Mouse (Mus musculus) intestine, embryonic 14.5 days (tissue): ENCODE data around the gene Siae. TPM values are rescaled to one million over a fixed set of nuclear protein-coding genes. Genes with fewer than 3 reads are reported as not detected.

Source experiments
- ATAC-seq: fragments of 200-750 bp; cut with Nextera tagmentation; replicated peaks from 2 replicates; pipeline ENCODE4 v1.8.0; 2017; ENCODE audit warnings: low read depth, moderate number of reproducible peaks, moderate TSS enrichment, moderate library complexity; ENCODE audit not compliant: low FRiP score, low TSS enrichment
- DNase-seq: peaks from one replicate; pipeline ENCODE4 v3.0.0-alpha.2; 2018; ENCODE audit warnings: low spot score
- H3K27ac ChIP-seq: fragments of 300-500 bp; sonication (generic); 2 replicates; pipeline ENCODE4 v1.5.1; 2014; ENCODE audit warnings: low read depth, mild to moderate bottlenecking, control low read depth
- H3K27me3 ChIP-seq: fragments of 300-500 bp; sonication (generic); replicated peaks from 2 replicates; pipeline ENCODE4 v1.6.1; 2014; ENCODE audit warnings: low read length, control low read depth; ENCODE audit not compliant: control insufficient read depth, insufficient read depth
- H3K36me3 ChIP-seq: fragments of 300-500 bp; sonication (generic); 2 replicates; pipeline ENCODE4 v1.6.1; 2014; ENCODE audit warnings: low read length, control low read depth; ENCODE audit not compliant: control insufficient read depth, insufficient read depth
- H3K4me1 ChIP-seq: fragments of 300-500 bp; sonication (generic); replicated peaks from 2 replicates; pipeline ENCODE4 v1.6.1; 2014; ENCODE audit warnings: low read length, control low read depth, mixed read lengths; ENCODE audit not compliant: control insufficient read depth, insufficient read depth
- H3K4me2 ChIP-seq: fragments of 300-500 bp; sonication (generic); 2 replicates; pipeline ENCODE4 v1.6.1; 2014; ENCODE audit warnings: low read length
- H3K4me3 ChIP-seq: fragments of 300-500 bp; sonication (generic); 2 replicates; pipeline ENCODE4 v1.5.1; 2014; ENCODE audit warnings: low read depth, low read length, control low read depth, mixed read lengths
- H3K9ac ChIP-seq: fragments of 300-500 bp; sonication (generic); 2 replicates; pipeline ENCODE4 v1.6.1; 2014; ENCODE audit warnings: mild to moderate bottlenecking, low read length
- H3K9me3 ChIP-seq: fragments of 300-500 bp; sonication (generic); 2 replicates; pipeline ENCODE4 v1.6.1; 2016; ENCODE audit warnings: low read length, control low read depth; ENCODE audit not compliant: control insufficient read depth
- WGBS: fragments of 180-500 bp; shearing (Covaris S2); extraction: QIAGEN DNeasy Blood & Tissue Kit; methylation state at CpG from one replicate; pipeline ENCODE4 v1.1.7; 2014; 5-methylcytosine and 5-hydroxymethylcytosine counted together
- polyA plus RNA-seq: library from polyadenylated mRNA; unstranded; fragments of >200 nt; fragmentation: Nextera tagmentation; extraction: Ambion mirVana; gene quantifications from 2 replicates; pipeline ENCODE4 v1.2.1, GENCODE M21; 2014

Gene Siae
- polyA plus RNA-seq, 1 experiment from 2014 or later = 12.2 TPM

DNA sequence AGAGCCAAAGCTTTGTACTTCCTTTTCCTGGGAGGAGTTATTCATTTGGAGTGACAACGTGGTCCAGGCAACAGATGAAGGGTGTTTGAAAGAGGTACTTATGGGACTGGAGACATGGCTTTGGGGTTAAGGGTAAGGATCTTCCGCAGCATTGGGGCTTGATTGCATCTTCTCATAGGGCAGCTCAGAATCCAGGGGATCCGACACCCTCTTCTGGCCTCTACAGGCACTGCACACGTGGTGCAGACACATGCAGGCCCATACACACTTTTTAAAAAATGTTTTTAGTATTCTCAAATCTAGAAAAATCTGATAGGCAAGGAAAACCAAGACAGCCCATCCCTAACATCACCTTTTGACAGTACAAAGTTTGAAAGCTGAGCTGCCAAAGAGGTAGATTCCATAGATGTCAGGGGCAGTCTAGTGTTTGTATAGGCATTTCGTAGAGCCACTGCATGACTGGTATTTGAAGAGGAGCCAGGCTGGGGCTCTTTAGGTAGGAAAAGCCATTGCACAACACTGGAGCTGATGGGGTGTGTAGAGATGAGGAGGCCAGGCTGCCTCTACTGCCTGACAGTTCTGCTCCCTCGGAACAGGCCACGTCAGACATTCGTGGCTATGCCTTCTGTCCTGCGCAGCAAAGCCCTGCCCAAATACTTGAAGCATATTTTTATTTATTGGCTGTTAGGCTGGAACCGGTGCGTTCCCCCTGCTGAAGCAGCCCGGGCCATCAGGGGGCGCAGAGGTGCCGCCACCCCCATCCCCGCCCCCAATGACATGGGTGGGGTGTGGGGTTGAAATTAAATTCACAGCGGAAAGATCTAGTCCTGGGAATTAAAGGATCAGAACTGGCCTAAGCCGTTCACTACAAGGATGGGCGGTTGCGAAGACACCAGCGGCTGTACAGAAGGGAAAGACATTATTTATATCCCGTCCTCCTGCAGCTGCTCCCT lies 28.8 kb upstream of the Siae start:
- Histone ChIP-seq H3K9me3 (peaks cover 3% of the 10 kb centered on the region; the same call in 1 of the 2 replicates), H3K4me1 (peaks cover 12% of the 10 kb centered on the region; the same call in 1 of the 2 replicates), H3K4me3 (no peak overlapping the region), H3K9ac (no peak overlapping the region), H3K27ac (no peak overlapping the region), H3K4me2 (peak overlapping the region; percentile 13; the same call in 1 of the 2 replicates), H3K36me3 (peaks cover 33% of the 10 kb centered on the region), H3K27me3 (peaks cover 53% of the 10 kb centered on the region)
- ATAC-seq = no peak
- 28% methylated on average over 21 of the region's 21 CpGs for WGBS
- DNase-seq = no peak

- Histone ChIP-seq H3K27me3 (peaks cover 56% of the 10 kb centered on the region), H3K9ac (no peak within 1 kb of the TSS)
- ATAC-seq = no peak
These were observed 27.9 kb upstream of the Siae start, which contains the start of gene Esam for GRCm38 (mm10) chr9:37527396-37528224. Gene Esam, plus strand, starts transcription at chr9:37528078.

GRCm38 (mm10) chr9:37528225-37528970 lies 27.1 kb upstream of the Siae start:
- Histone ChIP-seq H3K27ac (peak overlapping the region; percentile 36; the same call in 1 of the 2 replicates), H3K9me3 (peaks cover 3% of the 10 kb centered on the region; the same call in 1 of the 2 replicates), H3K4me2 (peak overlapping the region; percentile 13; the same call in 1 of the 2 replicates), H3K9ac (no peak overlapping the region), H3K27me3 (peaks cover 56% of the 10 kb centered on the region), H3K4me3 (peak overlapping the region; percentile 7), H3K36me3 (peaks cover 19% of the 10 kb centered on the region), H3K4me1 (peaks cover 12% of the 10 kb centered on the region; the same call in 1 of the 2 replicates)
- DNase-seq = no peak
- 30% methylated on average over 9 of the region's 9 CpGs for WGBS
- no peak for ATAC-seq

More at GRCm38 (mm10) chr9:37527396-37528224, 27.9 kb upstream of the Siae start, which contains the start of gene Esam:
- peak within 1 kb of the TSS; percentile 16 for H3K4me3 ChIP-seq
- no peak for DNase-seq
- peak within 1 kb of the TSS; percentile 13 for H3K4me2 ChIP-seq
- peak within 1 kb of the TSS; percentile 36; the same call in 1 of the 2 replicates for H3K27ac ChIP-seq
- H3K4me1 ChIP-seq = peaks cover 12% of the 10 kb centered on the region; the same call in 1 of the 2 replicates
- 11% methylated on average over 41 of the region's 41 CpGs for WGBS
- peaks cover 3% of the 10 kb centered on the region; the same call in 1 of the 2 replicates for H3K9me3 ChIP-seq
- H3K36me3 ChIP-seq = peaks cover 26% of the 10 kb centered on the region

- WGBS = 3% methylated on average over 32 of the region's 32 CpGs
These were observed 25.2 kb upstream of the Siae start for GRCm38 (mm10) chr9:37530031-37530887.

GRCm38 (mm10) chr9:37530888-37531705 lies 24.4 kb upstream of the Siae start:
- Histone ChIP-seq H3K36me3 (no peaks in the 10 kb centered on the region), H3K9me3 (peaks cover 3% of the 10 kb centered on the region; the same call in 1 of the 2 replicates), H3K27me3 (peaks cover 56% of the 10 kb centered on the region), H3K9ac (0 out of 2 replicates have a peak overlapping the region, but pooled peaks have one; percentile 18), H3K27ac (peak overlapping the region; percentile 22), H3K4me1 (peaks cover 12% of the 10 kb centered on the region; the same call in 1 of the 2 replicates), H3K4me3 (peak overlapping the region; percentile 32), H3K4me2 (peak overlapping the region; percentile 51)
- DNase-seq (peak; percentile 89), ATAC-seq (peak; percentile 86)
- WGBS = 3% methylated on average over 31 of the region's 31 CpGs

More at GRCm38 (mm10) chr9:37530031-37530887, 25.2 kb upstream of the Siae start:
- Histone ChIP-seq H3K36me3 (0 out of 2 replicates have a peak, but pooled peaks cover 3% of the 10 kb centered on the region), H3K27ac (peak overlapping the region; percentile 22), H3K4me1 (peaks cover 12% of the 10 kb centered on the region; the same call in 1 of the 2 replicates), H3K27me3 (peaks cover 56% of the 10 kb centered on the region), H3K9ac (peak overlapping the region; percentile 18; the same call in 1 of the 2 replicates), H3K4me2 (peak overlapping the region; percentile 51), H3K4me3 (peak overlapping the region; percentile 32), H3K9me3 (peaks cover 3% of the 10 kb centered on the region; the same call in 1 of the 2 replicates)
- ATAC-seq (peak; percentile 49), DNase-seq (peak; percentile 74)

DNA sequence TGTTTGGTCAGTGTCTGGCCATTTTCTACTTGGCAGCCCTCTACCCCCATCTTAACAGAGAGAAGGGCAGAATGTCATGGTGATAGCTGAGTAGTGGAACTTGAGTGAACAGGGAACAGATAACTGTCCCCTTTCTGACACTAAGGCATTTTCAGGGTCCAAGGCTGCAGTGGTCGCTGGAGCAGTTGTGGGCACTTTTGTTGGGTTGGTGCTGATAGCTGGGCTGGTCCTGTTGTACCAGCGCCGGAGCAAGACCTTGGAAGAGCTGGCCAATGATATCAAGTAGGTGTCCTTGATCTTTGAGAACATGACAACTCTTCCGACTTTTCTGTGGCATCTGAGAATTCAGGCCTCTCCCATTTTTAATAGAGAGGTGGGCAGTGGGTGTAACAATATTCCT lies 18.6 kb upstream of the Siae start:
- DNase-seq (no peak), ATAC-seq (no peak)
- Histone ChIP-seq H3K4me2 (no peak overlapping the region), H3K9me3 (no peaks in the 10 kb centered on the region), H3K4me3 (no peak overlapping the region), H3K9ac (no peak overlapping the region), H3K27me3 (peaks cover 2% of the 10 kb centered on the region), H3K36me3 (no peaks in the 10 kb centered on the region), H3K4me1 (no peaks in the 10 kb centered on the region), H3K27ac (no peak overlapping the region)
- WGBS = 76% methylated on average over 4 of the region's 4 CpGs
